Mouse (Mus musculus) embryonic fibroblast, embryonic 13.5 days (primary cell): ENCODE data around the gene Pde5a. TPM values are rescaled to one million over a fixed set of nuclear protein-coding genes. Genes with fewer than 3 reads are reported as not detected.
A peak's percentile ranks its signal among the peaks of the same experiment; 100 is the strongest.

ENCODE experiments used
- H3K27ac ChIP-seq: 2 replicates; pipeline ENCODE4 v1.5.1; 2012; ENCODE audit warnings: low read length, control low read depth, inconsistent platforms; ENCODE audit not compliant: insufficient read depth
- H3K4me1 ChIP-seq: 2 replicates; pipeline ENCODE4 v1.6.1; 2011; ENCODE audit warnings: low read length; ENCODE audit not compliant: control insufficient read depth, insufficient read depth
- H3K4me3 ChIP-seq: 2 replicates; pipeline ENCODE4 v1.5.1; 2011; ENCODE audit warnings: mild to moderate bottlenecking, control low read depth, low read length; ENCODE audit not compliant: insufficient read depth
- CTCF ChIP-seq: IDR thresholded peaks from 2 replicates; pipeline ENCODE4 v1.5.1; 2011; ENCODE audit warnings: mild to moderate bottlenecking, control low read depth, low read length, moderate library complexity, borderline replicate concordance; ENCODE audit not compliant: insufficient read depth
- POLR2A ChIP-seq: IDR thresholded peaks from 2 replicates; pipeline ENCODE4 v1.6.1; 2011; ENCODE audit warnings: low read depth, mild to moderate bottlenecking, control low read depth, low read length, moderate library complexity
- polyA plus RNA-seq: library from polyadenylated mRNA; stranded (reverse); fragments of >200 nt; gene quantifications from 2 replicates; pipeline ENCODE4 v1.2.4, GENCODE M21; 2011; ENCODE audit warnings: low read depth; ENCODE audit not compliant: missing spikeins, insufficient read length

Gene Pde5a
- polyA plus RNA-seq, 1 experiment: 12.2 TPM

DNA sequence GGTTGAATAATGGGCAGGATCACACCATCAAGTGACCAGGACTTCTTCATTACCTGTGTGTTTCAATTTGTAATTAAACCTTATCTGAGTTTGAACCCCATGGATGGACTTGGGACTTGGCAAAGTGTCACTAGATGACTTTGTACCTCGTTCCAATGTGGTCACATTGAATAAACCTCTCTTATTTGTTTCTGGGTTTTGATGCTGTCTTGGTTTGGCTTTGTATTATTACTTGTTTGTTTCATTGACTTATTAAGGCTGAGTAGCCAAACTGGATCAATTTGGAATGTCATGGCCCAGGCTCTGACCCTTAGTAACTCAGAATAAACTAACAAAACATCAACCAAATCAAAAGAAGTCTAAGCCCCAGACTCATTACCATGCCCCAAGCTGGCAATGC is 142.8 kb downstream of the Pde5a start:
- Histone ChIP-seq H3K4me3 (no peak overlapping the region), H3K4me1 (no peaks in the 10 kb centered on the region), H3K27ac (no peak overlapping the region)
- TF ChIP-seq CTCF: no peak
- TF ChIP-seq POLR2A: no peak

DNA sequence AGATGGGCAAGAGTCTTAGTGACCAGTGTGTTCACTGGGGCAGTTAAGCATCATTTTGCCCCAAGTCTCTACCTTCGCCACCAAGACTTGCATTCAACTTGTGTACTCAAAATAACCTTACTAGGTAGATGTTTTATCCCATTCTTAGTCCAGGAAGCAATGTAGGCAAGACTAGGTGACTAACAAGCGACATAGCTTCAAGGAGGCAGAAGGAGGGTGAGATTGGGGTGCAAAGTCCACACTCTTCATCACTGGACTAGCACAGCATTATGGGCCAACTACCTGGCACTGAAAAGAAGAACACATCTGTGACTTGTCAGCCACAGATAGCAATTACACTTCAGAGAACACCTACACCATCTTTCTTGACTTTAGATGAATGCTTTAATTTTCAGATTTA is 148.1 kb downstream of the Pde5a start:
- TF ChIP-seq CTCF: no peak
- TF ChIP-seq POLR2A: no peak
- no peak overlapping the region for H3K4me3 ChIP-seq
- H3K27ac ChIP-seq: no peak overlapping the region
- H3K4me1 ChIP-seq: no peaks in the 10 kb centered on the region

DNA sequence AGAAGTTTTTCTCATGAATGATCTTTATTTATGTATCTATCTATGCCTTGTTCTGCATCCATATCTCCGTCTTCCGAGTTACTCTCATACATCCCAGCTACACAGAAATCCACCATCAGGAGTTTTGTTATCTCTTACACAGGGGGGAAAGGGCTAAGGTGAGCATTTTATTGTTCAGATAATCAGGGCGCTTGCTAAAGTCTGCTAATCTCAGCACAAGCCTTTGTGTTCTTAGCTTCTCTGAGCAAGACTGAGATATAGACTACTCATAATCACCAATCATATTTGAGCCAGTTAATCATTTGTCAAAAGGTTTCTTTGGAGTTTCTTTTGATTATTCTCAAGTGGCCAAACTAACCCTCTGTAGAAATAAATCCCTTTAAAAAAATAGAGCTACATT is 148.8 kb downstream of the Pde5a start:
- no peak for TF ChIP-seq CTCF
- TF ChIP-seq POLR2A: no peak
- H3K27ac ChIP-seq: no peak overlapping the region
- H3K4me3 ChIP-seq: no peak overlapping the region
- no peaks in the 10 kb centered on the region for H3K4me1 ChIP-seq

DNA sequence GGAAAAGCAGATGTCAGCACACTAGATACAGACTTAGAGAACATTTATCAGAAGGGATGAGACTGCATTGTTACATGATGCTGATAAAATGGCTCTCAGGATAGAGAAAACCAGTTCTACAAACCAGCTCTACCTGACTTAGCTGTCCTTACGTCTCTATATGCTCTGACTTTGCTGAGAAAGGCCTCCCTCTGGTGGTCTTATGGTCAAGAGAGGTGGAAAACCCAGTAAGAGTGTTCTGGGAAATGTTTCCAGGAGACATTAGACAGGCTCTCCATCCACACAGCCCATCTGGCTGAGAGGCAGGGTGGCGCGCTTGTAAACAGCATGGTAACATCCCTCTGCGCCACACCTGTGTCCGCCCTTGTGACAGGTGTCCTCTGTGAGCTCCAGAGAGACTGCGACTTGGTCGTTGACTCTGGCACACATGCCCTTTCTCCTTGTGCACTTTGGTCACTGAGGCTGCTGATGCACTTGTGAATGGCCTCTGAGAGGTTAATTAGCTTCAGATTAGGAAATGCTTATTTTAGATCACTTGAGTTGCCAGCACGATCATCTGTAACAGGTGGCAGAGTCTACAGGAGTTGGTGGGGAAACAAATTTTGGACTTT is 150.1 kb downstream of the Pde5a start:
- TF ChIP-seq CTCF: no peak
- no peak for TF ChIP-seq POLR2A
- Histone ChIP-seq H3K4me1 (no peaks in the 10 kb centered on the region), H3K27ac (no peak overlapping the region), H3K4me3 (no peak overlapping the region)

DNA sequence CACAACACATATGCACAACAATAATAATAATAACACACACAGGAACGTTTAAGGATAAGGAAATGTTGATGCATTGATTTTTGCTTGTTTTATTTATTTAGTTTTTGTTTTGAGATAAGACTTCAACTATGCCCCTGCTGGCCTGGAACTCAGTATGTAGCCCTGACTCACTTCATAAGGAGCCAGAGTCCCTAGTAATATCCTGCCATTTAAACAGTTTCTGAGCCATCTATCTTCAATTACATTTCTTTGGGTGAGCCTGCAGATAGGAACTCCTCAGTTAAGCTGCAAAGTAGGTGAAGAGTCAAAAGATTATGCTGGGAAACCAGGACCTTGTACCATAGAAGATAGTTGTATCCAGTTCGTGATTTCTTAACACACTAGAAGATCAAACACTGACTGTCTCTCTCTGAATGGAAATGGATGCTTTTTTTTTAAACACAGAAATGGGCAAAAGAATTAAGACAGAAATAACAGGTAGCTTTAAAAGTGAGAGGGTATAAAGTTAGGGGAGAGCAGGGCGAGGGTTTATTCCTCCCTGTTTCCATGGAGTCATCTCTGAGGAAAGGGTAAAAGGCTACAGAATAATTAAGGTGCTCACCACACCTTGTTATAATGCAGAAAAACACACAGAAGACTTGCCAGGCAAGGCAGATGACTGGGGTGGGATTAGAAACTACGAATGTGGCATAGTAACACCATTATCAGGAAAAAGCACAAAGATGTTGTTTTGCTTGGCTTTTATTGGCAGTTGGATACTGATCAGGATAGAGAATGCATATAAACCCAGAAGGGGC is 159.0 kb downstream of the Pde5a start:
- no peak overlapping the region for H3K4me3 ChIP-seq
- peak overlapping the region; percentile 64 for H3K27ac ChIP-seq
- TF ChIP-seq CTCF (no peak), POLR2A (no peak)
- peaks cover 7% of the 10 kb centered on the region for H3K4me1 ChIP-seq

DNA sequence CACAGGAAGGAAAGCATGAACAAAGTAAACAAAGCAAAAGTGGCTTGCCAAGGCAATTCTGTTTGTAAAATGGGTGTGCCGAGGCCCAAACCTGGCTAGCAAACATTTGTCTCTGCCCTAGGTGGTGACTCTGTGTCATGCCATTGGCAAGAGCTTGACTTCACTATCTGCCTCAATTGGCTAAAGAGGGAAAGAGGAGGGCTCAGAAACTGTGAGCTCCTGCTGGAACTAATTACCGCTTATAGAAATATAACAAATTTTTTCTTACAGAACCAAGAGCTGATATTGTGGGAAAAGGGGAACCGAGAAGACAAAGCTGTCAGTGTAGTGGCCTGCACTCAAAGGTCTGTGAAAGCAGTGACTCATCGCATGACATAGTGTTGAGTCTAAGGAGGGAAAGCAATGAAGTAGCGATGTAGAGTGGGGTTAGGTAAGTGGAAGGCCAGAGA is 159.6 kb downstream of the Pde5a start:
- Histone ChIP-seq H3K4me3 (no peak overlapping the region), H3K4me1 (peaks cover 7% of the 10 kb centered on the region), H3K27ac (peak overlapping the region; percentile 64)
- TF ChIP-seq POLR2A (no peak), CTCF (no peak)

DNA sequence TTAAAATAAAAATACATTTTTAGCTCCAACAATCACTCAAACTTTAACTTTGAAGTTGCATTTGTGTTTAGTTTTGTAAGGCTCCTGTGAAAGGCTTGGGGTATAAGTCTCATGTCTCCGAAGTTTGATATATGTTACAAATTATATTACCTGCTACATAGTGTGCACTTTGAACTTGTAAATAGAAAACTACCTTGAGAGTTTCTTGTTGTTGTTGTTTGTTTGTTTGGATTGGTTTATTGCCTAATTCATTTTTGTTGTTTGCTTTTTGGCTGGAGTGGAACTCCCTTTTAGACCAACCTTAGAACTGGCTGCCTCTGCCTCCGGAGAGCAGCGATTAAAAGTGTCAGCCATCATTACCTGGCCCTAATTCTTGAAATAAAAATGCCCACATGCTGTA is 166.0 kb downstream of the Pde5a start, which contains the start of gene Fabp2:
Fabp2 (plus strand) TSS at position 301 of the 400 bp plus-strand sequence.
- Histone ChIP-seq H3K27ac (no peak within 1 kb of the TSS), H3K4me1 (no peaks in the 10 kb centered on the region), H3K4me3 (no peak within 1 kb of the TSS)
- no peak for TF ChIP-seq CTCF
- no peak for TF ChIP-seq POLR2A

DNA sequence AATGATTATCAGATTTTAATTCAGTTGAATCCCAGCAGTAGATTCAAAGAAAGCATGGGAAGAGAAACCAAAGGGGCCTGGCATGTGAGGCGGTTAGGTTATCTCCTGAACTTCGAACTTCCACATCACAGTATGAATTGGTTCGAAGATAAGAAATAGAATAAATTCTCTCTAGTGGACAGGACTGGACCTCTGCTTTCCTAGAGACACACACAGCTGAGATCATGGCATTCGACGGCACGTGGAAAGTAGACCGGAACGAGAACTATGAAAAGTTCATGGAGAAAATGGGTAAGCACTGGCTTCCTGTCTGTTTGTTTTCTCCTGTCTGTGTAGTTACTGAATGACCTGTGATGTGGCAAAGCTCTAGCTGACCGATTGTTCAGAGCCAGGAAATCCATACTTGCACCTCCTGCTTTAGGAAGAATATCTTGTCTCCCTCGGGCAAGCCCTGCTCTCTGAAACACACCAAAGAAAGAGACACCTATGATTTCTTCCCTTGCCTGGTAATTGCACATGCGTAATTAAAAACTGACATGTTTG is 166.5 kb downstream of the Pde5a start:
- no peak overlapping the region for H3K27ac ChIP-seq
- no peaks in the 10 kb centered on the region for H3K4me1 ChIP-seq
- no peak overlapping the region for H3K4me3 ChIP-seq
- TF ChIP-seq POLR2A (no peak), CTCF (no peak)

DNA sequence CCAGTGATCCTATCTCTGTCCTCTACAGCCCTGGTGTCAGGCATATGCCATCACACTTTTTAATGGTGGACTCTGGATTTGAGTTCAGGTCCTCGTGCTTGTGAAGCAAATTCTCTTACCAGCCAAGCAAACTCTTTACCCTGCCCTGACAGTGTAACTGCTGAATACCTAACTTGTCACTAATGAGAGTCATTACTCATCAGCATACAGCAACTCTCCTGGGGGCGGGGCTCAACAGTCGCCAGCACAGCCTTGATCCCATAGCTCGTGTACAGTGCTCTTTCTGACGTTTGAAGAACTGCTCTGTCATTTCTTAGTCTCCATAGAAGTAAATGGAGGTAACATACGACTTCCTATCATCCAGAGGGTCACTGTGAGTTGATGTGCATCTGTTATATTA is 169.5 kb downstream of the Pde5a start:
- TF ChIP-seq POLR2A (no peak), CTCF (no peak)
- Histone ChIP-seq H3K27ac (no peak overlapping the region), H3K4me3 (no peak overlapping the region), H3K4me1 (no peaks in the 10 kb centered on the region)

DNA sequence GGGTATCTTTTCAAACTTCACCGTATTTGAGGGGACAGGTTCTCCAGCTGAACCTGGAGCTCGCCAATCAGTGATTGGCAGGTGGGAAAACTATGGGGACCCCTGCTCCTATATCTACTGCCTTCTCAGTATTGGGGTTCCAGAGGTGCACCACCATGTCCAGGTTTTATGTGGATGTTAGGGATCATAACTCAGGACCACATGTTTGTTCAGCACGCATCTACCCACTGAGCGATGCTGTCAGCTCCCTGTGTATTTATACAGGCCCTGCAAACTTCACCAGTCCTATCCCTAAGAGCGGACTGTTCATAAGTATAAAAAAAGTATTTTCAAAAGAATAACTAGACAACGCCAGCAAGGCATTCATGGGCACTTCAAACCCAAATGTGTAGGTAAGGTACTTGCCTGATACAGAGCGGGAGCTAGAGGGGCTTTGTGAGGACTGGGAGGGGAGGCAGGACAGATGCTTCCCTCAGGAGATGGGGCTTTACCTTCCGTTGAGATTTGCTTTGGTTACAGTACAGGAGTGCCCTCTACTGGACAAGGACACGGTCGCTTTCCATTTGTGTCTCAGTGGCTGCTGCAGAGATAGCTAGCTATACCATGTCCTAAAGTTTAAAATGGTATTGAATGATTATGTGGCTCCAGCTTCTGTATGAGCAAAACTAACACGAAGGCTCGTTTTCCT is 175.1 kb downstream of the Pde5a start:
- TF ChIP-seq CTCF (peak; percentile 56; the same call in 1 of the 2 replicates), POLR2A (no peak)
- H3K4me3 ChIP-seq: no peak overlapping the region
- H3K27ac ChIP-seq: no peak overlapping the region
- H3K4me1 ChIP-seq: no peaks in the 10 kb centered on the region
